Mouse (Mus musculus): ENCODE measurements around the gene Cks2. TPM values are rescaled to one million over a fixed set of nuclear protein-coding genes. Genes with fewer than 3 reads are reported as not detected.

Gene Cks2
- polyA plus RNA-seq, 1 experiment from 2014 or later: 78.7 TPM

GRCm38 (mm10) chr13:51696481-51696880 lies 51.4 kb downstream of the Cks2 start:
- Histone ChIP-seq H3K36me3 (peaks cover 19% of the 10 kb centered on the region), H3K4me1 (replicated peaks) (no peaks in the 10 kb centered on the region), H3K27ac (no peak overlapping the region), H3K27me3 (no peaks in the 10 kb centered on the region), H3K9me3 (no peaks in the 10 kb centered on the region), H3K9ac (no peak overlapping the region), H3K4me2 (no peak overlapping the region), H3K4me3 (no peak overlapping the region)
- ATAC-seq (ENCODE audit: low FRiP score): no peak

GRCm38 (mm10) chr13:51697455-51697854 lies 52.4 kb downstream of the Cks2 start:
- Histone ChIP-seq H3K4me3 (no peak overlapping the region), H3K27me3 (no peaks in the 10 kb centered on the region), H3K4me1 (replicated peaks) (no peaks in the 10 kb centered on the region), H3K9me3 (no peaks in the 10 kb centered on the region), H3K36me3 (peaks cover 24% of the 10 kb centered on the region), H3K9ac (no peak overlapping the region), H3K4me2 (no peak overlapping the region), H3K27ac (no peak overlapping the region)
- 87% methylated on average over 6 of the region's 6 CpGs for WGBS
- ATAC-seq (ENCODE audit: low FRiP score): no peak

- H3K4me1 ChIP-seq (replicated peaks): no peaks in the 10 kb centered on the region
- H3K27ac ChIP-seq: no peak overlapping the region
- H3K4me3 ChIP-seq: no peak overlapping the region
- ATAC-seq (ENCODE audit: low FRiP score): no peak
- H3K4me2 ChIP-seq: no peak overlapping the region
- H3K9me3 ChIP-seq: no peaks in the 10 kb centered on the region
- H3K9ac ChIP-seq: no peak overlapping the region
- no peaks in the 10 kb centered on the region for H3K27me3 ChIP-seq
- H3K36me3 ChIP-seq: peaks cover 28% of the 10 kb centered on the region
- 78% methylated on average over 4 of the region's 4 CpGs for WGBS
Measured at GRCm38 (mm10) chr13:51697897-51698296, 52.9 kb downstream of the Cks2 start.

GRCm38 (mm10) chr13:51698318-51698717 lies 53.3 kb downstream of the Cks2 start:
- Histone ChIP-seq H3K9me3 (no peaks in the 10 kb centered on the region), H3K27me3 (no peaks in the 10 kb centered on the region), H3K4me2 (no peak overlapping the region), H3K4me1 (replicated peaks) (no peaks in the 10 kb centered on the region), H3K4me3 (no peak overlapping the region), H3K27ac (no peak overlapping the region), H3K9ac (no peak overlapping the region), H3K36me3 (peaks cover 32% of the 10 kb centered on the region)
- WGBS: 96% methylated on average over 3 of the region's 3 CpGs
- ATAC-seq (ENCODE audit: low FRiP score): no peak

Other genes starting within 250 kb of the Cks2 start
- gene S1pr3, start 236.6 kb upstream of the Cks2 start, polyA plus RNA-seq (2015; fragmentation: Nextera tagmentation; extraction: Ambion mirVana): 14.1 TPM in 2 replicates
- gene Shc3, start 75.8 kb upstream of the Cks2 start, polyA plus RNA-seq (2015; fragmentation: Nextera tagmentation; extraction: Ambion mirVana): 4.1 and 4.2 TPM in 2 replicates
- 31.9 and 33.1 TPM in 2 replicates for gene Secisbp2, start 6.5 kb downstream of the Cks2 start, polyA plus RNA-seq (2015; fragmentation: Nextera tagmentation; extraction: Ambion mirVana)
- gene Sema4d, start 148.5 kb downstream of the Cks2 start, polyA plus RNA-seq (2015; fragmentation: Nextera tagmentation; extraction: Ambion mirVana): 10.5 and 10.9 TPM in 2 replicates
- gene Gadd45g, start 201.4 kb downstream of the Cks2 start, polyA plus RNA-seq (2015; fragmentation: Nextera tagmentation; extraction: Ambion mirVana): 113 and 116 TPM in 2 replicates